Comparison of ENCODE assay signal across 26 mouse cellular contexts in genomic region chr3:147084624-147085189, GRCm38 (mm10).
DNase-seq lines count a peak whose midpoint lies in the region; ATAC-seq and TF ChIP-seq lines count a peak whose summit lies in the region.
"Had no signal": no experiment of that assay in that cellular context is flagged by ENCODE, and none has a peak within 500 bp of the region (broad histone marks: within the 10 kb centered on the region; RNA-seq: fewer than 3 reads in every experiment).

No protein-coding gene starts in this region.

- H3K36me3 ChIP-seq in forebrain, embryonic 13.5 days (ENCODE audit: poor library complexity, severe bottlenecking): no peaks in the 10 kb centered on the region
- H3K36me3 ChIP-seq in forebrain, embryonic 16.5 days (ENCODE audit: control insufficient read depth, insufficient read depth): no peaks in the 10 kb centered on the region
- no peaks in the 10 kb centered on the region for H3K36me3 ChIP-seq in midbrain, embryonic 10.5 days
- H3K36me3 ChIP-seq in midbrain, embryonic 16.5 days (ENCODE audit: control insufficient read depth, insufficient read depth, low read length): no peaks in the 10 kb centered on the region
- H3K36me3 ChIP-seq: heart, embryonic 15.5 days; hindbrain, embryonic 15.5 days; limb, embryonic 12.5 days; liver, embryonic 12.5 days had no signal

- DNase-seq in brain, embryonic 14.5 days (ENCODE audit: low read depth): peak; percentile 78
- DNase-seq in midbrain, embryonic 10.5 days (ENCODE audit: low spot score): no peak
- no peak for DNase-seq in gastrocnemius, postnatal 25 days
- no peak for DNase-seq in cerebellum, postnatal 10 days
- DNase-seq: adrenal gland, adult 8-10 months; B cell, adult 2 months; cerebellum, adult 2 months; cerebellum, postnatal 36 days; gastrocnemius, postnatal 36 days; heart, postnatal 36 days; kidney, postnatal 25 days; layer of hippocampus, postnatal 36 days; lung, adult 18-20 months; lung, postnatal 10 days; retina, postnatal 1 day; right cerebral cortex, postnatal 4 days; thymus, postnatal 14 days had no signal

- H3K27ac ChIP-seq in forebrain, embryonic 13.5 days: no peak overlapping the region
- H3K27ac ChIP-seq in forebrain, embryonic 16.5 days (ENCODE audit: low read length): no peak overlapping the region
- H3K27ac ChIP-seq in midbrain, embryonic 10.5 days (replicated peaks): 0 out of 2 replicates have a peak overlapping the region, but pooled peaks have one; percentile 83
- no peak overlapping the region for H3K27ac ChIP-seq in midbrain, embryonic 16.5 days (ENCODE audit: low read length)
- H3K27ac ChIP-seq: heart, embryonic 15.5 days; hindbrain, embryonic 15.5 days; limb, embryonic 12.5 days; liver, embryonic 12.5 days had no signal

- no peak for ATAC-seq in forebrain, embryonic 13.5 days
- no peak for ATAC-seq in forebrain, embryonic 16.5 days
- ATAC-seq in midbrain, embryonic 16.5 days: peak; percentile 67; the same call in 1 of the 2 replicates
- ATAC-seq: activated CD4-positive, CD25-positive, alpha-beta regulatory T cell, adult 4 months; intestine, postnatal 0 days; liver, embryonic 12.5 days had no signal

- no peaks in the 10 kb centered on the region for H3K27me3 ChIP-seq in forebrain, embryonic 13.5 days
- H3K27me3 ChIP-seq in forebrain, embryonic 16.5 days (replicated peaks; ENCODE audit: control insufficient read depth, insufficient read depth, low read length): no peaks in the 10 kb centered on the region; the same call in 1 of the 2 replicates
- peaks cover 17% of the 10 kb centered on the region for H3K27me3 ChIP-seq in midbrain, embryonic 10.5 days (ENCODE audit: low read depth, poor library complexity, severe bottlenecking)
- no peaks in the 10 kb centered on the region for H3K27me3 ChIP-seq in midbrain, embryonic 16.5 days (ENCODE audit: control insufficient read depth, insufficient read depth, low read depth, low read length)
- H3K27me3 ChIP-seq: heart, embryonic 15.5 days; hindbrain, embryonic 15.5 days; liver, embryonic 12.5 days had no signal

- no peak for TF ChIP-seq POLR2A in brain, embryonic 14.5 days (IDR thresholded peaks at IDR 0.05; ENCODE audit: borderline replicate concordance, extremely low read depth, insufficient read depth, insufficient read length, poor library complexity, severe bottlenecking)

- H3K9me3 ChIP-seq in forebrain, embryonic 13.5 days (replicated peaks): no peaks in the 10 kb centered on the region
- no peaks in the 10 kb centered on the region for H3K9me3 ChIP-seq in forebrain, embryonic 16.5 days (ENCODE audit: control insufficient read depth, low read length)
- no peaks in the 10 kb centered on the region for H3K9me3 ChIP-seq in midbrain, embryonic 10.5 days (replicated peaks)
- H3K9me3 ChIP-seq in midbrain, embryonic 16.5 days (replicated peaks; ENCODE audit: control insufficient read depth, low read length, poor library complexity, severe bottlenecking): no peaks in the 10 kb centered on the region
- H3K9me3 ChIP-seq: heart, embryonic 15.5 days; hindbrain, embryonic 15.5 days; limb, embryonic 12.5 days; liver, embryonic 12.5 days had no signal

- peak overlapping the region; percentile 4; the same call in 1 of the 2 replicates for H3K4me2 ChIP-seq in forebrain, embryonic 13.5 days
- H3K4me2 ChIP-seq in forebrain, embryonic 16.5 days (ENCODE audit: low read length): no peak overlapping the region
- H3K4me2 ChIP-seq in midbrain, embryonic 16.5 days (ENCODE audit: low read length): no peak overlapping the region
- H3K4me2 ChIP-seq: heart, embryonic 15.5 days; hindbrain, embryonic 15.5 days; limb, embryonic 12.5 days; liver, embryonic 12.5 days had no signal

- peaks cover 54% of the 10 kb centered on the region for H3K4me1 ChIP-seq in forebrain, embryonic 13.5 days
- peaks cover 21% of the 10 kb centered on the region for H3K4me1 ChIP-seq in forebrain, embryonic 16.5 days (replicated peaks; ENCODE audit: control insufficient read depth, insufficient read depth, low read length)
- peaks cover 63% of the 10 kb centered on the region for H3K4me1 ChIP-seq in midbrain, embryonic 10.5 days
- 0 out of 2 replicates have a peak, but pooled peaks cover 5% of the 10 kb centered on the region for H3K4me1 ChIP-seq in midbrain, embryonic 16.5 days (ENCODE audit: control insufficient read depth, insufficient read depth, low read length)
- H3K4me1 ChIP-seq: liver, embryonic 12.5 days had no signal

- TF ChIP-seq CTCF in brain, embryonic 14.5 days (IDR thresholded peaks at IDR 0.05; ENCODE audit: borderline replicate concordance, extremely low read depth, insufficient read depth, insufficient read length): no peak

- WGBS in forebrain, embryonic 13.5 days: 23% methylated on average over 9 of the region's 9 CpGs
- 25% methylated on average over 9 of the region's 9 CpGs for WGBS in forebrain, embryonic 16.5 days
- WGBS in midbrain, embryonic 10.5 days: 62% methylated on average over 9 of the region's 9 CpGs
- WGBS in midbrain, embryonic 16.5 days: 28% methylated on average over 9 of the region's 9 CpGs

- H3K9ac ChIP-seq in forebrain, embryonic 13.5 days: no peak overlapping the region
- H3K9ac ChIP-seq in forebrain, embryonic 16.5 days (replicated peaks; ENCODE audit: low read depth, low read length): no peak overlapping the region
- H3K9ac ChIP-seq in midbrain, embryonic 16.5 days (ENCODE audit: low read depth, low read length): no peak overlapping the region
- H3K9ac ChIP-seq: heart, embryonic 15.5 days; hindbrain, embryonic 15.5 days; limb, embryonic 12.5 days; liver, embryonic 12.5 days had no signal

- H3K4me3 ChIP-seq in forebrain, embryonic 13.5 days: no peak overlapping the region
- no peak overlapping the region for H3K4me3 ChIP-seq in forebrain, embryonic 16.5 days (replicated peaks; ENCODE audit: low read length)
- no peak overlapping the region for H3K4me3 ChIP-seq in midbrain, embryonic 10.5 days
- no peak overlapping the region for H3K4me3 ChIP-seq in midbrain, embryonic 16.5 days (ENCODE audit: low read depth, low read length)
- H3K4me3 ChIP-seq: heart, embryonic 15.5 days; hindbrain, embryonic 15.5 days; limb, embryonic 12.5 days; liver, embryonic 12.5 days had no signal
